Mouse (Mus musculus): ENCODE measurements around the gene Lnx2. TPM values are rescaled to one million over a fixed set of nuclear protein-coding genes. Genes with fewer than 3 reads are reported as not detected.

Gene Lnx2
- polyA plus RNA-seq, 1 experiment = 3.7 TPM

DNA sequence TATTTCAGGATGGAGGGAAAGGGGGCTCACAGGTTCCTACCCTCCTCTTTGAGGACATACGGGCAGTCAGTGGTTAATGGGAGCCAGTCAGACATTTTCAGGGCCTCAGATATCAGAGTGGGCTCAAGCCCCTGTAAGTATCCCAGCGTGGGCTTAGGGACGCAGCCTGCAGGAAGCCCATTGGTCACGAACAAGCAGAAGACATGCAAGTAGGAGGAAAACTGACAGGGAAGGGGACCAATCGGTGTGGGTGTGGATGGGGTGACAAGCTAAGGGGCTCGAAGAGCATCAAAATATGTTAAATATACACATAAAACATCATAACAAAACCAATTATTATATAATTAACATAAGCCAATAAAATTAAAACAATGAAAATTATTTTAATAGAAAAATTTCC, 22.1 kb downstream of the Lnx2 start:
- Histone ChIP-seq H3K36me3 (ENCODE audit: control insufficient read depth, insufficient read depth) (no peaks in the 10 kb centered on the region), H3K79me2 (ENCODE audit: control insufficient read depth, insufficient read depth) (peaks cover 53% of the 10 kb centered on the region), H3K4me3 (ENCODE audit: insufficient read depth, poor library complexity, severe bottlenecking) (no peak overlapping the region), H3K27me3 (ENCODE audit: control insufficient read depth, insufficient read depth, insufficient read length) (no peaks in the 10 kb centered on the region), H3ac (ENCODE audit: control insufficient read depth, insufficient read length, low read depth) (no peak overlapping the region), H3K79me3 (ENCODE audit: low read depth) (peaks cover 11% of the 10 kb centered on the region)
- TF ChIP-seq FOSL1 (IDR thresholded peaks at IDR 0.05; ENCODE audit: insufficient read depth, low read length, poor library complexity, severe bottlenecking) (no peak), USF1 (IDR thresholded peaks at IDR 0.05; ENCODE audit: low read depth) (no peak), MYOD1 (IDR thresholded peaks at IDR 0.05; ENCODE audit: control insufficient read depth, insufficient read length, low read depth) (no peak)

DNA sequence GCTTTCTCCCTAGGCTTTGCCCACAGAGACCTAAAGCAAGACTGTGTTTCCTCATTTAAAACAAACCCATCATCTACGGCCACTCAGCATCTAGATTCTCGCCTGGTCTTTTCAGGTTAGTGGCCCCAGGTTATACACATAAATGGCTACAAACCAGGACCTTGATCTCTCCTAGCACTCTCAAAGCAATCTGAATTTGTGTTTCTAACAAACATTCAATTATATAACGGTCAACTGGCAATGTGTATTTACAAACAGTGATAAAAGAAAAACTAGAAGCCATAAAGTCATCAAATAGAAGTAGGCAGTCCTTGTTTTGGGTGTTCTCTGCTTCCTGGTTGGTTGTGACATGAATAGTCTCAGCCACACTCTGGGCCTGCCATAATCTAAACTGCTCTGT, 22.9 kb downstream of the Lnx2 start:
- Histone ChIP-seq H3ac (ENCODE audit: control insufficient read depth, insufficient read length, low read depth) (no peak overlapping the region), H3K4me3 (ENCODE audit: insufficient read depth, poor library complexity, severe bottlenecking) (no peak overlapping the region), H3K36me3 (ENCODE audit: control insufficient read depth, insufficient read depth) (no peaks in the 10 kb centered on the region), H3K27me3 (ENCODE audit: control insufficient read depth, insufficient read depth, insufficient read length) (no peaks in the 10 kb centered on the region), H3K79me2 (ENCODE audit: control insufficient read depth, insufficient read depth) (peaks cover 53% of the 10 kb centered on the region), H3K79me3 (ENCODE audit: low read depth) (peaks cover 12% of the 10 kb centered on the region)
- TF ChIP-seq USF1 (IDR thresholded peaks at IDR 0.05; ENCODE audit: low read depth) (no peak), MYOD1 (IDR thresholded peaks at IDR 0.05; ENCODE audit: control insufficient read depth, insufficient read length, low read depth) (no peak), MYOG (IDR thresholded peaks at IDR 0.05; ENCODE audit: control insufficient read depth, extremely low read depth, insufficient read length) (no peak), CEBPB (IDR thresholded peaks at IDR 0.05; ENCODE audit: low read depth) (no peak), FOSL1 (IDR thresholded peaks at IDR 0.05; ENCODE audit: insufficient read depth, low read length, poor library complexity, severe bottlenecking) (no peak), MAX (IDR thresholded peaks at IDR 0.05) (no peak), CTCF (IDR thresholded peaks at IDR 0.05; ENCODE audit: control insufficient read depth, insufficient read depth, insufficient read length) (no peak)

DNA sequence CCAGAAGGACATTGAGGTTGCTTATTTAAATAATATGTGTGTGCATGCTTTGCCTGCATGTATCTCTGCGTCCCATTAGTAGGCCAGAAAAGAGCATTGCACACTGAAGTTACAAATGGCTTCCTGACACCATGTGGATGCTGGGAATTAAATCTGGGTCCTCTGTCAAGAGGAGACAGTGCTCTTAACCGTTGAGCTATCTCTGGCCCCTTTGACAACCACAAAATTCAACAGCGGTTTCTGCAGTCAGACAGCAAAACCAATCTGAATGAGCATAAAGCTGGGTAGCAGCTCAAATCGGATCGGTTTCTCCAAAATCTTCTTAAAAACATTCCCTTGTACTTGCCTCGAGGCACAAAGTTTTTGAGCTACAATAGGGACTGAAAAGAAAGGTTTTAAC, 23.3 kb downstream of the Lnx2 start:
- Histone ChIP-seq H3K79me2 (ENCODE audit: control insufficient read depth, insufficient read depth) (peaks cover 53% of the 10 kb centered on the region), H3ac (ENCODE audit: control insufficient read depth, insufficient read length, low read depth) (no peak overlapping the region), H3K27me3 (ENCODE audit: control insufficient read depth, insufficient read depth, insufficient read length) (no peaks in the 10 kb centered on the region), H3K4me3 (ENCODE audit: insufficient read depth, poor library complexity, severe bottlenecking) (no peak overlapping the region), H3K79me3 (ENCODE audit: low read depth) (peaks cover 12% of the 10 kb centered on the region), H3K36me3 (ENCODE audit: control insufficient read depth, insufficient read depth) (no peaks in the 10 kb centered on the region)
- TF ChIP-seq MYOD1 (IDR thresholded peaks at IDR 0.05; ENCODE audit: control insufficient read depth, insufficient read length, low read depth) = no peak
- no peak for TF ChIP-seq MAX (IDR thresholded peaks at IDR 0.05)
- no peak for TF ChIP-seq CTCF (IDR thresholded peaks at IDR 0.05; ENCODE audit: control insufficient read depth, insufficient read depth, insufficient read length)
- no peak for TF ChIP-seq CEBPB (IDR thresholded peaks at IDR 0.05; ENCODE audit: low read depth)
- TF ChIP-seq USF1 (IDR thresholded peaks at IDR 0.05; ENCODE audit: low read depth) = no peak

DNA sequence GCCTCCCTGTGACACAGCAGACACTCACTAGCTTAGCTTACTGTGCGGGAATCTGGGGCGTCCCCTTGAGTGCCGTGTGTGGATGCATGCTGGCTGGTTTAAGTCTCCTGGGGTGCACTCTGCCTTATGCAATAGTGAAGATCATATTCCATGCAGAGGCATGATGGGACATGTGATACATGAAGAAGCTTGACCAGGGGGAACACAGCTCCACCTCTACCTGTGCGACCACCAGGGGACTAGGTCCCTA, 24.2 kb downstream of the Lnx2 start:
- TF ChIP-seq MAX (IDR thresholded peaks at IDR 0.05) (no peak), USF1 (IDR thresholded peaks at IDR 0.05; ENCODE audit: low read depth) (no peak)
- Histone ChIP-seq H3K79me3 (ENCODE audit: low read depth) (peaks cover 10% of the 10 kb centered on the region), H3K27me3 (ENCODE audit: control insufficient read depth, insufficient read depth, insufficient read length) (no peaks in the 10 kb centered on the region), H3ac (ENCODE audit: control insufficient read depth, insufficient read length, low read depth) (no peak overlapping the region), H3K36me3 (ENCODE audit: control insufficient read depth, insufficient read depth) (no peaks in the 10 kb centered on the region), H3K4me3 (ENCODE audit: insufficient read depth, poor library complexity, severe bottlenecking) (no peak overlapping the region), H3K79me2 (ENCODE audit: control insufficient read depth, insufficient read depth) (peaks cover 51% of the 10 kb centered on the region)

DNA sequence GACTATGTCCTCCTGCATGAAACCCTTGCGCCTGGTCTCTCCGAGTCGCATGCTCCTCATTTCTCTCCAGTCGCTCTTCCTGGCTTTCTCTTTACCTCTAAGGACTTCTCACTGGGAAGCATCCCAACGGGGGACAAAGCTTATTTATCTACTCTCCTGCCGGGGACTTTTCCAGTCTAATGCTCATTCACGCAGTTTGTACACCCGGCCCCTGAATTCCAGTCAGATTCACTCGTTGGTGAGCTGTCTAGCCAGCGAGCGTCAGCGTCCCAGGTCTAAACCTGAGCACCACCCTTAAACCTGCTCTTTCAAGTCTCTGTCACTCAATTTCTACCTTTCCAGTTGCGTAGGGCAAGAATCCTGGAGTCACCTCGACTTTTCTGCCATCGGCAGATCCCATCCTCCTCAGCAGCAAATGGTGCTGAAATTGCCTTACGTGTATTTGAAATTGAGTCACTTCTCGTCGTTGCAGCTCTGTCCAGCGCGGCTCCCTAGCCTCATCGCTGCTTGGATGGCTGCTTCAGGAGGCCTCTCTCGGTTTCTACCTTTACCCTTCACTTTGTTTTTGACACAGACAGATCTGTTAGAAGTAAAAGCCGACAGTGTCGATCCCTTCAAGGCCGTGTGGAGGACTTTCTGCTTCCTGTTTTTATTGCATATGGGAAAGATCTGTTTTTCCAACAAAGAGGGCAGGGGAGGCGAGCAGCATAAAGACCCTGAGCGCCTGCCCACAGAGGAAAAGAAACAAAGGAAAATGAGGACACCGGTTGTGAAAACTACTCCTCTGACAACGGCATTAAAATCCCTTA, 24.7 kb downstream of the Lnx2 start:
- Histone ChIP-seq H3ac (ENCODE audit: control insufficient read depth, insufficient read length, low read depth) (no peak overlapping the region), H3K79me3 (ENCODE audit: low read depth) (peaks cover 9% of the 10 kb centered on the region), H3K79me2 (ENCODE audit: control insufficient read depth, insufficient read depth) (peaks cover 48% of the 10 kb centered on the region), H3K27me3 (ENCODE audit: control insufficient read depth, insufficient read depth, insufficient read length) (no peaks in the 10 kb centered on the region), H3K36me3 (ENCODE audit: control insufficient read depth, insufficient read depth) (no peaks in the 10 kb centered on the region), H3K4me3 (ENCODE audit: insufficient read depth, poor library complexity, severe bottlenecking) (no peak overlapping the region)
- TF ChIP-seq MYOG (IDR thresholded peaks at IDR 0.05; ENCODE audit: control insufficient read depth, extremely low read depth, insufficient read length) (no peak), MYOD1 (IDR thresholded peaks at IDR 0.05; ENCODE audit: control insufficient read depth, insufficient read length, low read depth) (no peak), FOSL1 (IDR thresholded peaks at IDR 0.05; ENCODE audit: insufficient read depth, low read length, poor library complexity, severe bottlenecking) (no peak)

DNA sequence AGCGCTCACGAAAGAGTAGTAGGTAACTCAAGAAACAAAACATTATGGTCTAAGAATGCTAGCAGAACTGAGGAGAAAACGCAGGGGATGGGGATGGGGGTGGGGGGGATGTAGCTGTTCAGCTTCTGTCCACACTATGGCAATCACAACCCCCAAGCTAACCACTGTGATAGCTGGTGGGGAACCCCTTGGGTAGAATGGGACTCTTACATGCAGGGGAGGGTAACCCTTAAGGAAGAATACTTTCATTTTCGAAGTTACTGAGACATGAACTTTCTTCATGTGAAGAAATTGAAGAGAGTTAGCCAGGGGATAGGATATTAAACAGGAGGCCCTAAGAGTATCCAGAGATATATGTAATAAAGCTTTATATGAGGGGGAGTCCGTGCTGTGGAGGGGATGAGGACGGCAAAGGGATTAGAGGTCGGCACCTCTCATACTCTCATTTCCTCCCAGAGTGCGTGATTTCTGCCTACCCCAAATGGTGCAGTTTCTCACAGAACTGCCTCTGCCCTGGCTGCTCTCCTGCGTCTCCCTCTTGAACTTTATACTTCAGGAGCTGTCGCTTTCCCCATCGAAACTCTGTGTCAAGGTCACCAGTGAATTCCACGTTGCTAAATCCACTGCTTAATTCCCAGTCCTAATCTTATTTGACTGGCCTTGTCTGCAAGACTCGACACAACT, 25.4 kb downstream of the Lnx2 start:
- H3K36me3 ChIP-seq (ENCODE audit: control insufficient read depth, insufficient read depth) = no peaks in the 10 kb centered on the region
- H3K27me3 ChIP-seq (ENCODE audit: control insufficient read depth, insufficient read depth, insufficient read length) = no peaks in the 10 kb centered on the region
- no peak for TF ChIP-seq CTCF (IDR thresholded peaks at IDR 0.05; ENCODE audit: control insufficient read depth, insufficient read depth, insufficient read length)
- TF ChIP-seq CEBPB (IDR thresholded peaks at IDR 0.05; ENCODE audit: low read depth) = no peak
- no peak for TF ChIP-seq MYOG (IDR thresholded peaks at IDR 0.05; ENCODE audit: control insufficient read depth, extremely low read depth, insufficient read length)
- no peak for TF ChIP-seq MAX (IDR thresholded peaks at IDR 0.05)
- TF ChIP-seq USF1 (IDR thresholded peaks at IDR 0.05; ENCODE audit: low read depth) = no peak
- TF ChIP-seq MYOD1 (IDR thresholded peaks at IDR 0.05; ENCODE audit: control insufficient read depth, insufficient read length, low read depth) = no peak
- TF ChIP-seq FOSL1 (IDR thresholded peaks at IDR 0.05; ENCODE audit: insufficient read depth, low read length, poor library complexity, severe bottlenecking) = no peak
- peaks cover 47% of the 10 kb centered on the region for H3K79me2 ChIP-seq (ENCODE audit: control insufficient read depth, insufficient read depth)
- H3ac ChIP-seq (ENCODE audit: control insufficient read depth, insufficient read length, low read depth) = no peak overlapping the region
- H3K4me3 ChIP-seq (ENCODE audit: insufficient read depth, poor library complexity, severe bottlenecking) = no peak overlapping the region
- peaks cover 7% of the 10 kb centered on the region for H3K79me3 ChIP-seq (ENCODE audit: low read depth)

Data from C2C12 (cell line).